Mouse (Mus musculus) lung, embryonic 16.5 days (tissue): ENCODE data around the gene Ttll9. TPM values are rescaled to one million over a fixed set of nuclear protein-coding genes. Genes with fewer than 3 reads are reported as not detected.

ENCODE experiments used
- ATAC-seq: fragments of 200-750 bp; cut with Nextera tagmentation; 2 replicates; pipeline ENCODE4 v1.8.0; 2017; ENCODE audit warnings: low read depth, mild to moderate bottlenecking, moderate library complexity
- H3K27ac ChIP-seq: fragments of 300-500 bp; sonication (generic); 2 replicates; pipeline ENCODE4 v1.5.1; 2014; ENCODE audit warnings: mild to moderate bottlenecking, control low read depth, low read length
- H3K27me3 ChIP-seq: fragments of 300-500 bp; sonication (generic); 2 replicates; pipeline ENCODE4 v1.6.1; 2014; ENCODE audit warnings: low read depth, low read length, mixed read lengths; ENCODE audit not compliant: control insufficient read depth, insufficient read depth
- H3K36me3 ChIP-seq: fragments of 300-500 bp; sonication (generic); 2 replicates; pipeline ENCODE4 v1.6.1; 2014; ENCODE audit warnings: low read length; ENCODE audit not compliant: control insufficient read depth, insufficient read depth
- H3K4me1 ChIP-seq: fragments of 300-500 bp; sonication (generic); replicated peaks from 2 replicates; pipeline ENCODE4 v1.6.1; 2014; ENCODE audit warnings: low read length, mixed read lengths; ENCODE audit not compliant: control insufficient read depth, insufficient read depth
- H3K4me2 ChIP-seq: fragments of 300-500 bp; sonication (generic); 2 replicates; pipeline ENCODE4 v1.6.1; 2014; ENCODE audit warnings: low read depth, low read length, control low read depth
- H3K4me3 ChIP-seq: fragments of 300-500 bp; sonication (generic); 2 replicates; pipeline ENCODE4 v1.5.1; 2014; ENCODE audit warnings: mild to moderate bottlenecking, low read length, control low read depth
- H3K9ac ChIP-seq: fragments of 300-500 bp; sonication (generic); 2 replicates; pipeline ENCODE4 v1.6.1; 2014; ENCODE audit warnings: low read length, control low read depth
- H3K9me3 ChIP-seq: fragments of 300-500 bp; sonication (generic); 2 replicates; pipeline ENCODE4 v1.6.1; 2016; ENCODE audit warnings: low read length; ENCODE audit not compliant: control insufficient read depth
- WGBS: fragments of 180-500 bp; shearing (Covaris S2); extraction: QIAGEN DNeasy Blood & Tissue Kit; methylation state at CpG from one replicate; pipeline ENCODE4 v1.1.7; 2014; 5-methylcytosine and 5-hydroxymethylcytosine counted together
- polyA plus RNA-seq: library from polyadenylated mRNA; unstranded; fragments of >200 nt; fragmentation: Nextera tagmentation; extraction: Ambion mirVana; gene quantifications from 2 replicates; pipeline ENCODE4 v1.2.1, GENCODE M21; 2015

Ttll9 gene
- polyA plus RNA-seq, 1 experiment from 2014 or later, result 1.5 TPM

GRCm38 (mm10) chr2:152933048-152933447, 29.2 kb upstream of the Ttll9 start, which contains the start of gene Foxs1:
Gene Foxs1, minus strand, starts transcription at chr2:152933208.
- H3K4me1 ChIP-seq, result no peaks in the 10 kb centered on the region
- peak within 1 kb of the TSS; percentile 32 for H3K27ac ChIP-seq
- H3K9me3 ChIP-seq, result no peaks in the 10 kb centered on the region
- peak within 1 kb of the TSS; percentile 56 for H3K9ac ChIP-seq
- H3K36me3 ChIP-seq, result no peaks in the 10 kb centered on the region
- H3K27me3 ChIP-seq, result no peaks in the 10 kb centered on the region
- 17% methylated on average over 9 of the region's 9 CpGs for WGBS
- peak; percentile 72 for ATAC-seq
- H3K4me2 ChIP-seq, result peak within 1 kb of the TSS; percentile 16; the same call in 1 of the 2 replicates
- H3K4me3 ChIP-seq, result peak within 1 kb of the TSS; percentile 32

DNA sequence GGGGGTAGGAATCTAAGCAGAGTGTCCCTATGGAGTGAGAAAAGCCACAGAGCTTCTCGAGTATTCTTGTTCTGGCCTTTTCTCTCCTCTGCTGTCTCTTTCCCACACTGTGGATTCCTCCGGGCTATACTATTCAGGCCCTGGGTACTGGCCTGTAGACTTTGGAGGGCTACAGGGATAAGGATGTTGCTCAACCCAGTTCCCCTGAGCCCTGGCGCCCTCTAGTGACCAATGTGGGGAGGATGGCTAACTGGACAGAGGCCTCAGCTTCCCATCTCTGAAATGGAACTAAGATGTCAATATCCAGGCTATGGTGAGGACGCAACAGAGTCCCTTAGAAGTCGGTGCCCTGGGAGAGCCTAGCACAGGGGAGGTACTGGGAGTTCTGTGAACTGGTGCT, 28.7 kb upstream of the Ttll9 start:
- Histone ChIP-seq H3K27me3 (no peaks in the 10 kb centered on the region), H3K27ac (no peak overlapping the region), H3K4me3 (no peak overlapping the region), H3K9ac (no peak overlapping the region), H3K36me3 (no peaks in the 10 kb centered on the region), H3K9me3 (no peaks in the 10 kb centered on the region), H3K4me1 (no peaks in the 10 kb centered on the region), H3K4me2 (no peak overlapping the region)
- ATAC-seq, result peak; percentile 53; the same call in 1 of the 2 replicates
- 38% methylated on average over 5 of the region's 5 CpGs for WGBS

GRCm38 (mm10) chr2:152939846-152940245, 22.4 kb upstream of the Ttll9 start:
- H3K27ac ChIP-seq, result no peak overlapping the region
- 13% methylated on average over 4 of the region's 4 CpGs for WGBS
- H3K9me3 ChIP-seq, result no peaks in the 10 kb centered on the region
- H3K36me3 ChIP-seq, result no peaks in the 10 kb centered on the region
- H3K4me3 ChIP-seq, result no peak overlapping the region
- no peak for ATAC-seq
- H3K9ac ChIP-seq, result no peak overlapping the region
- no peak overlapping the region for H3K4me2 ChIP-seq
- H3K27me3 ChIP-seq, result peaks cover 42% of the 10 kb centered on the region
- peaks cover 7% of the 10 kb centered on the region; the same call in 1 of the 2 replicates for H3K4me1 ChIP-seq

- WGBS, result 68% methylated on average over 6 of the region's 6 CpGs
- H3K27ac ChIP-seq, result no peak overlapping the region
- H3K4me2 ChIP-seq, result no peak overlapping the region
- H3K4me1 ChIP-seq, result peaks cover 7% of the 10 kb centered on the region; the same call in 1 of the 2 replicates
- H3K36me3 ChIP-seq, result no peaks in the 10 kb centered on the region
- H3K9ac ChIP-seq, result no peak overlapping the region
- no peak overlapping the region for H3K4me3 ChIP-seq
- peaks cover 54% of the 10 kb centered on the region for H3K27me3 ChIP-seq
- no peaks in the 10 kb centered on the region for H3K9me3 ChIP-seq
- no peak for ATAC-seq
Measured at GRCm38 (mm10) chr2:152941106-152941505, 21.2 kb upstream of the Ttll9 start.

DNA sequence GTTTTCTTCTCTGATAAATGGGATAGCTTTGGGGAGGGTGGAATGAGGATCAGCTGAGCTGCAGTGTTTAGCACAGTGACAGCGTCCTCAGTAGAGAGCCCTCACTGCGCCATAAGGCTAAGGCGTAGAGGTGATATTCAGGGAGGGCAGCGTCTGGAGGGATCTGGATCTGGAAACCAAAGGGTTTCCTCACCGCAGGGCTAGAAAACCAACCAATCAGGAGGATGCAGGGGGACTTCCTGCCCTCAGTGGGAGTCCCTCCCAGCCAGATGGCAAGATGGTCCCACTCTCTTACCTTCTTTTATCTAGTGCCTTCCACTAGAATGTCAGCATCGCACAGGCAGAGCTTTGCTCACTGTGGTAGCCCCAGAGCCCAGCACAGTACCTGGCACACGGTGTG, 20.5 kb upstream of the Ttll9 start:
- Histone ChIP-seq H3K27ac (no peak overlapping the region), H3K9me3 (no peaks in the 10 kb centered on the region), H3K27me3 (peaks cover 56% of the 10 kb centered on the region), H3K4me1 (peaks cover 7% of the 10 kb centered on the region; the same call in 1 of the 2 replicates), H3K4me2 (no peak overlapping the region), H3K9ac (no peak overlapping the region), H3K4me3 (no peak overlapping the region), H3K36me3 (no peaks in the 10 kb centered on the region)
- 30% methylated on average over 7 of the region's 7 CpGs for WGBS
- ATAC-seq, result no peak

- peaks cover 64% of the 10 kb centered on the region for H3K27me3 ChIP-seq
- no peak for ATAC-seq
- peak overlapping the region; percentile 44 for H3K4me3 ChIP-seq
- WGBS, result 1% methylated on average over 64 of the region's 65 CpGs
- no peak overlapping the region for H3K27ac ChIP-seq
- peak overlapping the region; percentile 11; the same call in 1 of the 2 replicates for H3K9ac ChIP-seq
- peak overlapping the region; percentile 64 for H3K4me2 ChIP-seq
- no peaks in the 10 kb centered on the region for H3K36me3 ChIP-seq
- peaks cover 7% of the 10 kb centered on the region; the same call in 1 of the 2 replicates for H3K4me1 ChIP-seq
- no peaks in the 10 kb centered on the region for H3K9me3 ChIP-seq
Measured at GRCm38 (mm10) chr2:152942898-152943515, 19.3 kb upstream of the Ttll9 start.

DNA sequence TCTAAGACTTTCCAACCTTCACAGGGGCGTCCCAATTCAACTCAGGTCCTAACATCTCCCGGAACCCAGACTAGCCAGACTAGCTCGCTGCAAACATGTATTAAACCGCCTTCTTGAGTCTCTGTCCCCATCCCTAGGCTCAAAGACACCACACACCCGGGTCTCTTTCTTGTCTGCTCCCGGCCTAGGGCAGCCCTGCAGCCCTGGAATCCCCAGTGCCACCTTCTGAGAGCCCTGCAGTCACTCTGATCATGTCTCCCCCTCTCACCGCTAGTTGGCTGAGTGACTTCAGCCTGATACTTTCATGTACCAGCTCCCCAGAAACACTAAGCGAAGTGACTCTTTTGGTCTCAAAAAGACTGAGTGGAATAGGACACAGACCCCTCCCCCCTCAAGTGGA, 18.7 kb upstream of the Ttll9 start:
- Histone ChIP-seq H3K9ac (no peak overlapping the region; the same call in 1 of the 2 replicates), H3K4me2 (peak overlapping the region; percentile 64), H3K36me3 (no peaks in the 10 kb centered on the region), H3K27ac (no peak overlapping the region), H3K27me3 (peaks cover 68% of the 10 kb centered on the region), H3K4me1 (peaks cover 7% of the 10 kb centered on the region; the same call in 1 of the 2 replicates), H3K9me3 (no peaks in the 10 kb centered on the region), H3K4me3 (peak overlapping the region; percentile 44)
- 8% methylated on average over 8 of the region's 8 CpGs for WGBS
- ATAC-seq, result no peak

- 47% methylated on average over 9 of the region's 9 CpGs for WGBS
- Histone ChIP-seq H3K36me3 (no peaks in the 10 kb centered on the region), H3K27me3 (peaks cover 72% of the 10 kb centered on the region)
Measured at GRCm38 (mm10) chr2:152944013-152944412, 18.3 kb upstream of the Ttll9 start.

GRCm38 (mm10) chr2:152947098-152947497, 15.2 kb upstream of the Ttll9 start:
- Histone ChIP-seq H3K36me3 (no peaks in the 10 kb centered on the region), H3K4me1 (peaks cover 17% of the 10 kb centered on the region), H3K4me3 (no peak overlapping the region), H3K9ac (no peak overlapping the region), H3K4me2 (no peak overlapping the region), H3K27ac (no peak overlapping the region), H3K27me3 (peaks cover 85% of the 10 kb centered on the region), H3K9me3 (no peaks in the 10 kb centered on the region)
- peak; percentile 69 for ATAC-seq
- WGBS, result 35% methylated on average over 7 of the region's 7 CpGs

More at GRCm38 (mm10) chr2:152944013-152944412, 18.3 kb upstream of the Ttll9 start:
- Histone ChIP-seq H3K27ac (no peak overlapping the region), H3K4me2 (no peak overlapping the region), H3K4me1 (peaks cover 7% of the 10 kb centered on the region; the same call in 1 of the 2 replicates), H3K9ac (no peak overlapping the region), H3K9me3 (no peaks in the 10 kb centered on the region), H3K4me3 (no peak overlapping the region)
- no peak for ATAC-seq
